Mouse (Mus musculus): ENCODE results near the gene Pdcl2. TPM values are rescaled to one million over a fixed set of nuclear protein-coding genes. Genes with fewer than 3 reads are reported as not detected.

Gene Pdcl2
- polyA plus RNA-seq, 1 experiment from 2014 or later: not detected

GRCm38 (mm10) chr5:76287062-76287461, 43.9 kb downstream of the Pdcl2 start:
- no peak overlapping the region for H3K4me2 ChIP-seq (ENCODE audit: low read length)
- no peaks in the 10 kb centered on the region for H3K4me1 ChIP-seq (ENCODE audit: control insufficient read depth, insufficient read depth, low read length)
- 78% methylated on average over 5 of the region's 5 CpGs for WGBS
- no peaks in the 10 kb centered on the region for H3K27me3 ChIP-seq (ENCODE audit: control insufficient read depth, insufficient read depth, low read length)
- ATAC-seq (ENCODE audit: low FRiP score, low TSS enrichment) (no peak), DNase-seq (no peak)
- no peak overlapping the region for H3K9ac ChIP-seq (replicated peaks; ENCODE audit: low read length)
- no peaks in the 10 kb centered on the region for H3K36me3 ChIP-seq (ENCODE audit: control insufficient read depth, insufficient read depth, low read length)
- no peaks in the 10 kb centered on the region for H3K9me3 ChIP-seq (ENCODE audit: control insufficient read depth, low read length)
- no peak overlapping the region for H3K4me3 ChIP-seq (replicated peaks; ENCODE audit: low read depth, low read length)
- H3K27ac ChIP-seq (replicated peaks; ENCODE audit: low read depth, low read length): no peak overlapping the region

GRCm38 (mm10) chr5:76285699-76286098, 45.3 kb downstream of the Pdcl2 start:
- Histone ChIP-seq H3K4me2 (ENCODE audit: low read length) (no peak overlapping the region), H3K9me3 (ENCODE audit: control insufficient read depth, low read length) (no peaks in the 10 kb centered on the region), H3K36me3 (ENCODE audit: control insufficient read depth, insufficient read depth, low read length) (no peaks in the 10 kb centered on the region), H3K4me3 (replicated peaks; ENCODE audit: low read depth, low read length) (no peak overlapping the region), H3K4me1 (ENCODE audit: control insufficient read depth, insufficient read depth, low read length) (no peaks in the 10 kb centered on the region), H3K9ac (replicated peaks; ENCODE audit: low read length) (no peak overlapping the region), H3K27me3 (ENCODE audit: control insufficient read depth, insufficient read depth, low read length) (no peaks in the 10 kb centered on the region), H3K27ac (replicated peaks; ENCODE audit: low read depth, low read length) (no peak overlapping the region)
- ATAC-seq (ENCODE audit: low FRiP score, low TSS enrichment): no peak
- 36% methylated on average over 4 of the region's 4 CpGs for WGBS
- DNase-seq: peak; percentile 36

- Histone ChIP-seq H3K27me3 (ENCODE audit: control insufficient read depth, insufficient read depth, low read length) (no peaks in the 10 kb centered on the region), H3K9ac (replicated peaks; ENCODE audit: low read length) (no peak overlapping the region), H3K36me3 (ENCODE audit: control insufficient read depth, insufficient read depth, low read length) (no peaks in the 10 kb centered on the region), H3K4me3 (replicated peaks; ENCODE audit: low read depth, low read length) (no peak overlapping the region), H3K4me2 (ENCODE audit: low read length) (no peak overlapping the region), H3K4me1 (ENCODE audit: control insufficient read depth, insufficient read depth, low read length) (no peaks in the 10 kb centered on the region), H3K27ac (replicated peaks; ENCODE audit: low read depth, low read length) (no peak overlapping the region), H3K9me3 (ENCODE audit: control insufficient read depth, low read length) (no peaks in the 10 kb centered on the region)
- ATAC-seq (ENCODE audit: low FRiP score, low TSS enrichment): no peak
- 91% methylated on average over 1 of the region's 1 CpGs for WGBS
- DNase-seq: no peak
Observed at GRCm38 (mm10) chr5:76283890-76284289, 47.1 kb downstream of the Pdcl2 start.

- no peak for ATAC-seq (ENCODE audit: low FRiP score, low TSS enrichment)
- H3K27me3 ChIP-seq (ENCODE audit: control insufficient read depth, insufficient read depth, low read length): no peaks in the 10 kb centered on the region
- WGBS: 95% methylated on average over 4 of the region's 4 CpGs
- H3K4me3 ChIP-seq (replicated peaks; ENCODE audit: low read depth, low read length): no peak overlapping the region
- no peak for DNase-seq
- no peak overlapping the region for H3K4me2 ChIP-seq (ENCODE audit: low read length)
- no peak overlapping the region for H3K9ac ChIP-seq (replicated peaks; ENCODE audit: low read length)
- H3K27ac ChIP-seq (replicated peaks; ENCODE audit: low read depth, low read length): no peak overlapping the region
- 0 out of 2 replicates have a peak, but pooled peaks cover 2% of the 10 kb centered on the region for H3K36me3 ChIP-seq (ENCODE audit: control insufficient read depth, insufficient read depth, low read length)
- H3K9me3 ChIP-seq (ENCODE audit: control insufficient read depth, low read length): no peaks in the 10 kb centered on the region
- H3K4me1 ChIP-seq (ENCODE audit: control insufficient read depth, insufficient read depth, low read length): no peaks in the 10 kb centered on the region
Observed at GRCm38 (mm10) chr5:76274977-76275376, 56.0 kb downstream of the Pdcl2 start.

Other genes with a start within 250 kb of the Pdcl2 start
- gene Srd5a3, start 190.9 kb downstream of the Pdcl2 start, polyA plus RNA-seq (2014; fragmentation: Nextera tagmentation; extraction: Ambion mirVana): 10.8 and 14.6 TPM in 2 replicates
- gene Tmem165, start 147.3 kb downstream of the Pdcl2 start, polyA plus RNA-seq (2014; fragmentation: Nextera tagmentation; extraction: Ambion mirVana): 47.6 and 58.2 TPM in 2 replicates
- gene Clock, start 26.4 kb downstream of the Pdcl2 start, polyA plus RNA-seq (2014; fragmentation: Nextera tagmentation; extraction: Ambion mirVana): 18.7 and 19.2 TPM in 2 replicates
- not detected in 2 replicates for gene Nmu, start 32.6 kb upstream of the Pdcl2 start, polyA plus RNA-seq (2014; fragmentation: Nextera tagmentation; extraction: Ambion mirVana)
- 0.36 TPM in 1 of 2 replicates, not detected in the other for gene Gm7271, start 152.9 kb upstream of the Pdcl2 start, polyA plus RNA-seq (2014; fragmentation: Nextera tagmentation; extraction: Ambion mirVana)
- 56.3 and 75.8 TPM in 2 replicates for gene Exoc1, start 198.2 kb upstream of the Pdcl2 start, polyA plus RNA-seq (2014; fragmentation: Nextera tagmentation; extraction: Ambion mirVana)

Data from midbrain, embryonic 14.5 days (tissue).